Mouse (Mus musculus) kidney, adult 11 months (tissue): ENCODE measurements around the gene Gstp2.
"Not testable (repeated sequence)": the region's sequence is repeated elsewhere in the genome, so short reads cannot be mapped to it uniquely, and the experiment has no call there.

ENCODE experiments used
- DNase-seq: peaks from one replicate; pipeline ENCODE4 v3.0.0; 2022

Gstp2 gene

GRCm38 (mm10) chr19:4068717-4069410 is 23.0 kb upstream of the Gstp2 start:
- DNase-seq = no peak

- DNase-seq = not testable (repeated sequence)
These were observed 22.4 kb upstream of the Gstp2 start for GRCm38 (mm10) chr19:4068242-4068641.

GRCm38 (mm10) chr19:4066877-4067276 is 21.1 kb upstream of the Gstp2 start:
- DNase-seq = no peak

GRCm38 (mm10) chr19:4066280-4066679 is 20.5 kb upstream of the Gstp2 start:
- DNase-seq = no peak

GRCm38 (mm10) chr19:4064501-4064900 is 18.7 kb upstream of the Gstp2 start:
- DNase-seq = not testable (repeated sequence)

GRCm38 (mm10) chr19:4063357-4063756 is 17.5 kb upstream of the Gstp2 start:
- DNase-seq = not testable (repeated sequence)

GRCm38 (mm10) chr19:4060899-4061465 is 15.2 kb upstream of the Gstp2 start:
- no peak for DNase-seq

- not testable (repeated sequence) for DNase-seq
These were observed 14.4 kb upstream of the Gstp2 start for GRCm38 (mm10) chr19:4060044-4060898.

GRCm38 (mm10) chr19:4059069-4059740 is 13.4 kb upstream of the Gstp2 start, which contains the start of gene Gstp3:
TSS of gene Gstp3 (minus strand) at chr19:4059569.
- no peak for DNase-seq

- DNase-seq = no peak
These were observed 12.8 kb upstream of the Gstp2 start for GRCm38 (mm10) chr19:4058581-4058980.

GRCm38 (mm10) chr19:4057962-4058361 is 12.1 kb upstream of the Gstp2 start:
- DNase-seq = no peak

- DNase-seq = no peak
These were observed 11.6 kb upstream of the Gstp2 start for GRCm38 (mm10) chr19:4057389-4057788.

- peak; percentile 21 for DNase-seq
These were observed 10.9 kb upstream of the Gstp2 start for GRCm38 (mm10) chr19:4056727-4057126.

- peak; percentile 57 for DNase-seq
These were observed 10.3 kb upstream of the Gstp2 start for GRCm38 (mm10) chr19:4055947-4056693.

GRCm38 (mm10) chr19:4055216-4055946 is 9.6 kb upstream of the Gstp2 start:
- DNase-seq = peak; percentile 76

GRCm38 (mm10) chr19:4054613-4055012 is 8.8 kb upstream of the Gstp2 start:
- DNase-seq = no peak

GRCm38 (mm10) chr19:4052516-4053030 is 6.8 kb upstream of the Gstp2 start:
- no peak for DNase-seq

- DNase-seq = peak; percentile 37
These were observed 6.1 kb upstream of the Gstp2 start for GRCm38 (mm10) chr19:4051741-4052515.

GRCm38 (mm10) chr19:4051016-4051415 is 5.2 kb upstream of the Gstp2 start:
- no peak for DNase-seq

- not testable (repeated sequence) for DNase-seq
These were observed 3.2 kb upstream of the Gstp2 start for GRCm38 (mm10) chr19:4049069-4049468.
